Mouse (Mus musculus): ENCODE results near the gene Ddb2.

- TF ChIP-seq CTCF (IDR thresholded peaks at IDR 0.05; ENCODE audit: extremely low read depth, insufficient read length, insufficient replicate concordance, low read depth, low read length) (no peak), POLR2A (IDR thresholded peaks at IDR 0.05; ENCODE audit: low read depth, low read length) (no peak)
Measured at GRCm38 (mm10) chr2:91223614-91224013, 13.2 kb downstream of the Ddb2 start.

Measured in small intestine, adult 2 months (tissue).